Mouse (Mus musculus): Measurements from ENCODE around the gene Ctsh. TPM values are rescaled to one million over a fixed set of nuclear protein-coding genes. Genes with fewer than 3 reads are reported as not detected.

Gene Ctsh
- polyA plus RNA-seq, 1 experiment from 2014 or later = 30.8 TPM

Other genes starting within 250 kb of the Ctsh start
- 9.7 and 10.1 TPM in 2 replicates for gene Rasgrf1, start 144.2 kb upstream of the Ctsh start, polyA plus RNA-seq (2014; fragmentation: Nextera tagmentation; extraction: Ambion mirVana)
- gene Morf4l1, start 60.6 kb downstream of the Ctsh start, polyA plus RNA-seq (2014; fragmentation: Nextera tagmentation; extraction: Ambion mirVana) = 557 and 572 TPM in 2 replicates
- gene Adamts7, start 108.9 kb downstream of the Ctsh start, polyA plus RNA-seq (2014; fragmentation: Nextera tagmentation; extraction: Ambion mirVana) = 8.7 and 9.1 TPM in 2 replicates
- 7.5 and 8.1 TPM in 2 replicates for gene Tbc1d2b, start 216.7 kb downstream of the Ctsh start, polyA plus RNA-seq (2014; fragmentation: Nextera tagmentation; extraction: Ambion mirVana)